Mouse (Mus musculus) limb, embryonic 11.5 days (tissue): Measurements from ENCODE around the gene Gpsm3. TPM values are rescaled to one million over a fixed set of nuclear protein-coding genes. Genes with fewer than 3 reads are reported as not detected.
"Not testable (repeated sequence)": the region's sequence is repeated elsewhere in the genome, so short reads cannot be mapped to it uniquely, and the experiment has no call there.

Source experiments
- ATAC-seq: fragments of 200-750 bp; cut with Nextera tagmentation; 2 replicates; pipeline ENCODE4 v1.8.0; 2017; ENCODE audit warnings: low read depth; ENCODE audit not compliant: insufficient number of reproducible peaks, low FRiP score, low TSS enrichment
- DNase-seq: peaks from one replicate; pipeline ENCODE4 v3.0.0-alpha.2; 2015; ENCODE audit warnings: low spot score
- H3K27ac ChIP-seq: fragments of 300-500 bp; sonication (generic); replicated peaks from 2 replicates; pipeline ENCODE4 v1.5.1; 2014; ENCODE audit warnings: low read depth, mild to moderate bottlenecking, low read length
- H3K27me3 ChIP-seq: fragments of 300-500 bp; sonication (generic); 2 replicates; pipeline ENCODE4 v1.6.1; 2014; ENCODE audit warnings: mild to moderate bottlenecking, low read length, mixed read lengths; ENCODE audit not compliant: control insufficient read depth, insufficient read depth
- H3K36me3 ChIP-seq: fragments of 300-500 bp; sonication (generic); 2 replicates; pipeline ENCODE4 v1.6.1; 2014; ENCODE audit warnings: mild to moderate bottlenecking, low read length, moderate library complexity, mixed read lengths; ENCODE audit not compliant: control insufficient read depth, insufficient read depth
- H3K4me1 ChIP-seq: fragments of 300-500 bp; sonication (generic); 2 replicates; pipeline ENCODE4 v1.6.1; 2014; ENCODE audit warnings: low read length, mixed read lengths; ENCODE audit not compliant: control insufficient read depth, insufficient read depth
- H3K4me2 ChIP-seq: fragments of 300-500 bp; sonication (generic); 2 replicates; pipeline ENCODE4 v1.6.1; 2014; ENCODE audit warnings: low read depth, mild to moderate bottlenecking, moderate library complexity; ENCODE audit not compliant: severe bottlenecking
- H3K4me3 ChIP-seq: fragments of 300-500 bp; sonication (generic); 2 replicates; pipeline ENCODE4 v1.5.1; 2014; ENCODE audit warnings: low read depth, low read length
- H3K9ac ChIP-seq: fragments of 300-500 bp; sonication (generic); 2 replicates; pipeline ENCODE4 v1.6.1; 2014; ENCODE audit warnings: mild to moderate bottlenecking, low read length
- H3K9me3 ChIP-seq: fragments of 300-500 bp; sonication (generic); 2 replicates; pipeline ENCODE4 v1.6.1; 2016; ENCODE audit warnings: low read length; ENCODE audit not compliant: control insufficient read depth
- WGBS: fragments of 180-500 bp; shearing (Covaris S2); extraction: QIAGEN DNeasy Blood & Tissue Kit; methylation state at CpG from one replicate; pipeline ENCODE4 v1.1.7; 2014; 5-methylcytosine and 5-hydroxymethylcytosine counted together
- polyA plus RNA-seq: library from polyadenylated mRNA; unstranded; fragments of >200 nt; fragmentation: Nextera tagmentation; extraction: Ambion mirVana; gene quantifications from 2 replicates; pipeline ENCODE4 v1.2.1, GENCODE M21; 2014

The Gpsm3 gene
- 4.0 and 4.7 TPM in 2 replicates for polyA plus RNA-seq

GRCm38 (mm10) chr17:34589681-34590101 lies at the start of gene Gpsm3:
TSS of gene Gpsm3 (plus strand) at chr17:34589806.
- no peaks in the 10 kb centered on the region for H3K27me3 ChIP-seq
- H3K4me3 ChIP-seq = peak within 1 kb of the TSS; percentile 3; the same call in 1 of the 2 replicates
- H3K4me2 ChIP-seq = 0 out of 2 replicates have a peak within 1 kb of the TSS, but pooled peaks have one; percentile 3
- DNase-seq (no peak), ATAC-seq (no peak)
- H3K36me3 ChIP-seq = peaks cover 3% of the 10 kb centered on the region; the same call in 1 of the 2 replicates
- 19% methylated on average over 7 of the region's 7 CpGs for WGBS
- peaks cover 49% of the 10 kb centered on the region for H3K4me1 ChIP-seq
- no peaks in the 10 kb centered on the region for H3K9me3 ChIP-seq
- no peak within 1 kb of the TSS for H3K9ac ChIP-seq
- H3K27ac ChIP-seq = peak within 1 kb of the TSS; percentile 57; the same call in 1 of the 2 replicates

GRCm38 (mm10) chr17:34543567-34543966 lies 46.0 kb upstream of the Gpsm3 start:
- 96% methylated on average over 12 of the region's 13 CpGs for WGBS
- H3K4me3 ChIP-seq, H3K4me1 ChIP-seq, H3K9ac ChIP-seq, ATAC-seq, H3K36me3 ChIP-seq, H3K4me2 ChIP-seq, H3K27me3 ChIP-seq, DNase-seq, H3K9me3 ChIP-seq, H3K27ac ChIP-seq: not testable (repeated sequence)

GRCm38 (mm10) chr17:34546797-34547196 lies 42.8 kb upstream of the Gpsm3 start:
- Histone ChIP-seq H3K9me3 (no peaks in the 10 kb centered on the region), H3K9ac (no peak overlapping the region), H3K36me3 (no peaks in the 10 kb centered on the region), H3K4me3 (no peak overlapping the region), H3K27me3 (no peaks in the 10 kb centered on the region), H3K4me2 (no peak overlapping the region), H3K4me1 (no peaks in the 10 kb centered on the region), H3K27ac (no peak overlapping the region)
- WGBS = 80% methylated on average over 1 of the region's 1 CpGs
- no peak for DNase-seq
- ATAC-seq = no peak

GRCm38 (mm10) chr17:34547601-34548000 lies 42.0 kb upstream of the Gpsm3 start:
- H3K27ac ChIP-seq = no peak overlapping the region
- DNase-seq (no peak), ATAC-seq (no peak)
- no peaks in the 10 kb centered on the region for H3K27me3 ChIP-seq
- 81% methylated on average over 4 of the region's 4 CpGs for WGBS
- no peaks in the 10 kb centered on the region for H3K9me3 ChIP-seq
- no peak overlapping the region for H3K9ac ChIP-seq
- H3K4me3 ChIP-seq = no peak overlapping the region
- no peaks in the 10 kb centered on the region for H3K36me3 ChIP-seq
- no peak overlapping the region for H3K4me2 ChIP-seq
- H3K4me1 ChIP-seq = no peaks in the 10 kb centered on the region

- WGBS = 93% methylated on average over 3 of the region's 3 CpGs
- Histone ChIP-seq H3K4me2 (no peak overlapping the region), H3K9me3 (no peaks in the 10 kb centered on the region)
Measured at GRCm38 (mm10) chr17:34549156-34549555, 40.5 kb upstream of the Gpsm3 start.

GRCm38 (mm10) chr17:34549843-34550242 lies 39.8 kb upstream of the Gpsm3 start:
- no peaks in the 10 kb centered on the region for H3K4me1 ChIP-seq
- H3K36me3 ChIP-seq = no peaks in the 10 kb centered on the region
- no peak for ATAC-seq
- H3K4me2 ChIP-seq = no peak overlapping the region
- H3K27ac ChIP-seq = no peak overlapping the region
- no peaks in the 10 kb centered on the region for H3K9me3 ChIP-seq
- no peak overlapping the region for H3K4me3 ChIP-seq
- DNase-seq = no peak
- no peaks in the 10 kb centered on the region for H3K27me3 ChIP-seq
- 71% methylated on average over 2 of the region's 2 CpGs for WGBS
- no peak overlapping the region for H3K9ac ChIP-seq

More at GRCm38 (mm10) chr17:34549156-34549555, 40.5 kb upstream of the Gpsm3 start:
- H3K36me3 ChIP-seq = no peaks in the 10 kb centered on the region
- no peaks in the 10 kb centered on the region for H3K4me1 ChIP-seq
- H3K4me3 ChIP-seq = no peak overlapping the region
- ATAC-seq (no peak), DNase-seq (no peak)
- no peak overlapping the region for H3K27ac ChIP-seq
- no peak overlapping the region for H3K9ac ChIP-seq
- no peaks in the 10 kb centered on the region for H3K27me3 ChIP-seq

- ATAC-seq (no peak), DNase-seq (peak; percentile 86)
- Histone ChIP-seq H3K4me2 (no peak overlapping the region), H3K27ac (no peak overlapping the region), H3K9ac (no peak overlapping the region), H3K9me3 (no peaks in the 10 kb centered on the region), H3K4me3 (no peak overlapping the region), H3K27me3 (no peaks in the 10 kb centered on the region), H3K36me3 (no peaks in the 10 kb centered on the region), H3K4me1 (no peaks in the 10 kb centered on the region)
- 28% methylated on average over 5 of the region's 5 CpGs for WGBS
Measured at GRCm38 (mm10) chr17:34555483-34555882, 34.1 kb upstream of the Gpsm3 start.

- ATAC-seq = no peak
- no peak overlapping the region for H3K4me2 ChIP-seq
- 86% methylated on average over 8 of the region's 8 CpGs for WGBS
- no peaks in the 10 kb centered on the region for H3K4me1 ChIP-seq
- no peaks in the 10 kb centered on the region for H3K27me3 ChIP-seq
- DNase-seq = no peak
- H3K4me3 ChIP-seq = no peak overlapping the region
- H3K27ac ChIP-seq = no peak overlapping the region
- H3K9me3 ChIP-seq = no peaks in the 10 kb centered on the region
- no peak overlapping the region for H3K9ac ChIP-seq
- no peaks in the 10 kb centered on the region for H3K36me3 ChIP-seq
Measured at GRCm38 (mm10) chr17:34556406-34556805, 33.2 kb upstream of the Gpsm3 start.

GRCm38 (mm10) chr17:34557411-34557810 lies 32.2 kb upstream of the Gpsm3 start:
- 41% methylated on average over 11 of the region's 11 CpGs for WGBS
- DNase-seq = no peak
- no peak overlapping the region for H3K9ac ChIP-seq

More at GRCm38 (mm10) chr17:34557411-34557810, 32.2 kb upstream of the Gpsm3 start:
- Histone ChIP-seq H3K36me3 (no peaks in the 10 kb centered on the region), H3K27ac (no peak overlapping the region), H3K4me3 (no peak overlapping the region), H3K4me1 (no peaks in the 10 kb centered on the region), H3K27me3 (no peaks in the 10 kb centered on the region), H3K4me2 (no peak overlapping the region), H3K9me3 (no peaks in the 10 kb centered on the region)
- ATAC-seq = no peak
